Mouse (Mus musculus) WW6 (cell line): ENCODE measurements at regions not wholly inside any gene's neighbourhood (a gene's known extent, or its start where the extent isn't known, plus 50 kb on each side); places are given as distances from the start of the nearest gene placed in this dataset.

Experiments used
- DNase-seq: peaks from one replicate; pipeline ENCODE4 v3.0.0-alpha.2; 2013; ENCODE audit warnings: low read depth, low spot score

DNA sequence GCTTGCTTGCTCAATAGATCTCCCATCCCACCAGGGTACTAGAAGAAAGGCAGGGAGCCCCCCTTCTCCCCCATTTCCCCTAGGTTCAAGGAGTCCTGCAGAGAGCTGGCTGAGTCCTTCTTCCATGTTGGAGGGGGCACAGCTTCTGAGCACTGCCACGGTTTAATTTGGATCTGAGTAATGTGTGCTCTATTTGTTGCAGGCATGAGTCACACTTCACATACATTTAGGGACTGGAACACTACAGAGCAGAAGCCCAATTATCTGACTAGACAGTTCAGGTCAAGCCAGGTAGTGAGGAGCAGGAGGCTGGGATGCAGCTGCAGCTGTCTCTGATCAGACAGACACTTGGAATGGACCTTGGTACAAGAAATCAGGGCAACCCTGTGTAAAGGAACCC is 644.1 kb upstream of the Fam19a5 start:
- DNase-seq, result no peak

DNA sequence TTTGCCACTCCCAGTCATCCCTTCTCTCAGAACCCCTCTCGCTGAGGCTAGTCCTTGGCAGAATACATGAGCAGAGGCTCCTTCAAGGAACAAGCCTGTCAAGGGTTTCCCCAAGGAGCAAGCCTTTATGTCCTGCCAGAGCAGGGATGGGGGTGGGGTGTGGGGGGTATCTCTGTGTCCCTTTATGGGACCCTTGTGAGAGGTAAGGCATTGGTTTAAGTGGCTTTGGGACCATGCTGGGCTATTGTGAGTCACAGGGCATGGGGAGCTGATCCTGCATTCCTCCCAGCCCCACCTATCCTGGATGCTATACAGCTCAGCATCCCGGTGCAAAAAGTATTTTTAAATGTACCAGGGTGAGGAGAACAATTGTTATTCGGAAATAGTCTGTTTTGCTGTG is 641.1 kb upstream of the Fam19a5 start:
- DNase-seq, result no peak

DNA sequence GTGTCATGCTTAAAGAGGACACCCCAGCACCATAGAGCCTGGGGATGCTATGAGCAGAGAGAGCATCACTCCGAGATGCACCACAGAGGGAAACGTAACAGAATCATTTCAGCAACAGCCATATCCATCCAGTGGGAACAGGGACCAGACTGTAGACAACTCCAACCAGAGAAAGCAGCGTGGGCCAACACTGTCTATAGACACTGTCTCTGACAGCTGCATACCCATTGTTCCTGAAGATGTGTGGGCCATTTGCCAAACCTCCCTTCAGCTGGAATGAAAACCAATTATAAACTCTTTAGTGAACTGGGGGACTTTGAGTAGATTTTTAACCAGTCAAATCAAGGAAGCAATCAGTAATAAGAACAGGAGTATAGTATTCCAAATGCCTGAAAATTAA is 630.8 kb upstream of the Fam19a5 start:
- no peak for DNase-seq

DNA sequence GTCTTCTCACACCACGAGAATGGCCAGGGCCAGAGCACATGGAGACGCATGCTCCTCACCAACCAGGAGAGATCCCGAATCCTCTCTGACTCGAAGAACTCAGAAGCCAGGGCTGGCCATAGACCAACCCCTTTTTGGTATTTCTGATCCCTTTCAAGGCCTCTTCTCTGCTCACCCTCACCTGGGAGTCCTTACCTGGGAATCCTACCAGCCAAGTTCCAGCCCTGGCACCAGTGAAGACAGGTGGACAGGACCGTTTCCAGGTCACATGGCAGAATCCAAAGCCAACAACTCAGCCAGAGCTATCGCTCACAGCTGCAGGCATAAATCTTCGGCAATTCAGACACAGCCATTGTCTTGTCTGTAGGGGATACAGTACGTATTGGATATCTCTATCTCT is 626.2 kb upstream of the Fam19a5 start:
- DNase-seq, result no peak

DNA sequence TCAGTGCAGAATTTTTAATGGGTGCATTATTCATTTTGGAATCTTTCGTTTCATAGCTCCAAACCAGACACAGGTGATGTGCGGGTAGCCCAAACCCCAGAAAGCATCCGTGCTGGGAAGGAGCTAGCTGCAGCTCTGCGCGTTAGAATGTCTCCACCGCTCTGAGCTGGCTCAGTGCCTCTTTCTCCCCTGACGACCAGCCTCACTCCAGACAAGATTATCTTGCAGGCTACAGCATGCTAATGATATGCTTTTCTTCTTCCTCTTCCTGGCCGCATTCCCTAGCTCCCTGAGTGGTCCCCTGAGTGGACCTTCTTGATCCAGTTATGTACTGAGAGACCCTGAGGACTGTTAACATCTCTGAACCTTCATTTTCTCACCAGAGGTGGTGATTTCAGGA is 624.4 kb upstream of the Fam19a5 start:
- no peak for DNase-seq

DNA sequence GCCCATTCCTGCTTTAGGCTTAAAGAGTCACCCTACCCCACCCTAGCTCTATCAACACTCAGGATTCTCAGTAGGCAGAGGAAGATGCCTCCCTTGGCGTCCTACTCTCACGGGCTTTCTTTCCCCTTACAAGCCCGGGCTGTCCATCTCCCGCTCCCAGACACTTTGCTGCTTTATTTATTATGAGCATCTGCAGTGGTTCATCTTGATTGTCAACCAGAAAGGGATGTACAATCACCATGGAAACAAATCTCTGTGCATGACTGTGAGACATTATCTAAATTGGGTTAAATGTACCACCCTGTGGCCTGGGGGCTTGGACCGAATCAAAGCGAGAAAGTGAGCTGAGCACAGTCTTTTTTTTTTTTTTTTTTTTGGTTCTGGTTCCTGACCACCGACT is 623.9 kb upstream of the Fam19a5 start:
- no peak for DNase-seq

DNA sequence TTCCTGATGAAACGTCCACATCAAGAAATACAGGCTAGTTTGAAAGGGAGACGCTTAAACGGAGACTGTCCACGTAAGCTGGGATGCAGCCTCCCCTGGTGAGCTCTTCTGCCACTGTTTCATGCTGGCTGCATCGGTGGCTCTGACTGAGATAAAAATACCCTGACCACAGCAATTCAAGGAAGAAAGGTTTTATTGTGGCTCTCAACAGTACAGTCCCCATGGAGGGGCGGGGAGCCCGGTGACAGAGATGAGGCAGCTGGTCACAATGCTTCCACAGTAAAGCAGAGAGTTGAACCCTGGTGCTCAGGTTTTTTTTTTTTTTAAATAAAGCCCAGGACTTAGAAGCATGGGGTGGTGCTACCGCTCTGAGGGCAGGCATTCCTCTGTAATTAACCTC is 622.7 kb upstream of the Fam19a5 start:
- DNase-seq, result no peak

DNA sequence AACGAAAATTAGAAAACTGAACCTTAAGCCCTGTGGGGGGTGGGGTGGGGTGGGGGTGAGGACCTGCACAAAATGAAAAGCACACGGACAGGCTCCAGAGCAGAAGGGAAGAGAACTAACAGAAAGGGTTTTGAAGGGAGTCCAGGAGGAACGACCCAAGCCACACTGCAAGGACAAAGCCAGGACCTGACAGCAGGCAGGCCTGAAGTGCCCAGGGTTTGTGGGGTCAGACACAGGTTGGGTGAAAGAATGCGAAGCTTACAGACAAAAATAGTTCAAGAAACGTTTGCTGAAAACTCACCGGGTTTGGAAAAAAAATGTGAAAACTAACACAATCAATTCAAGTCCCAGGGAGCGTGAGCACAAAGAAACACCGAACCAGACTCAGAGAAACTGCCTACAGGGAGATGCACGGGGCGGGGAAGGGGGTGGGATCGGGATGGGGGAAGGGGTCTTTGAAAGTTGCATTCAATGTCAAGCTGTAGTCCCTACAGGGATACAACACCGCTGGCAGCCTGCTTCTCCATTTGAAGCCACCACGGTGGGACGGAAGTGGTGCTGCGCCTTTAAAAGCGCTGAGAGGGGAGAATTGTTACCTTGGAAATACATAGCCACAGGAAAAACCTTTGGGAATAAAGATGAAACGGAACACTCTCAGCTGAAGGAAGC is 618.9 kb upstream of the Fam19a5 start:
- DNase-seq, result no peak

DNA sequence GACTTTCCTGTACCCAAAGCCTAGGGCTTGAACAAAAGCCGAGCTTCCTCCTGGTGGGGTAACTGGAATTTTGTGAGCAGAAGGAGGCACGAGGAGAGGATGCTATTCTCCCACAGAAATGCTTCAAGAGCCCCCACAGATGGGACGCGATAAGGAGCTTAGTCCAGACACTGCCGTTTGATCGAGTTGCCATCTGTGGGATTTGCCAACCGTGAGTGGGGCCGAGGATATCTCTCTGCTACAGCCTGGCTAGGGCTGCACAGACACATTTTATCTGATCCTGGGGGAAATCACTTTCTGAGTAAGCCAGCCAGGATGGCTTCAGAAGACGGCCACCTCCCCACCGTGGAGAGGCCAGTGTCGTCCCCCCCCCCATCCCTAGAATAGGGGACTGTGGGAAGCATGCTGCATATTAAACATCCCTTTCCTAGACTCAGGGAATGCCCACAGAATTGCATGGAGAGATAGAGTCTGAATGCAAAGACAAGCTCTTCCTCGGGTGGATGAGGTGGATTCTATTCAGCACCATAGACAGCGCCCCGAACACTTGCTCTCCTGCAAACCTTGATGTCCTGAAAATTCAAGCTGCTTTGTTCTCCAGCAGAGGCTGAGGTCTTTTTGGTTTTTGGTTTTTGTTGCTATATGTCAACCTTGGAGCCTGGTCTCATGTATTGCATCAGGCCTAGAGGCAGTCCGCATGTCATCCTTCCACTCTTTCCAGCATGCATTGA is 611.6 kb upstream of the Fam19a5 start:
- peak; percentile 9 for DNase-seq

DNA sequence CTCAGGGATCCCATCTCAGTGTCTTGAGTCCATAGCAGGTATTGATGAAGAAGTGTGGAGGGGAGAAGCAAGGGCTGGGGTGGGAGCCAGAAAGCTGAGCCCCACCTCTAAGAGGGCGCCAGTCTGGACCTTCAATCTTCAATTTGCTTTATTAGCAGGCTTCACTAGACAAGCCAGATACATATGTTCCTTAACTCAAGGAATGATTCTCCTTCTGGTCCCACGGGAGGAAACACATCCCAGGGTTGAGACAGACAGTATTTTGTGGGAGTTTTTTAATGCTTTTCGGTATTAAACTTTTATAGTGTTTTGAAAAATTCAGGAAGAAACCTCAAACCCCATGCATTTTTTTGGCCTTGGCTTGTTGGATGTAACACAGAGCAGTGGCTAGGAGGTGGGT is 606.7 kb upstream of the Fam19a5 start:
- no peak for DNase-seq

DNA sequence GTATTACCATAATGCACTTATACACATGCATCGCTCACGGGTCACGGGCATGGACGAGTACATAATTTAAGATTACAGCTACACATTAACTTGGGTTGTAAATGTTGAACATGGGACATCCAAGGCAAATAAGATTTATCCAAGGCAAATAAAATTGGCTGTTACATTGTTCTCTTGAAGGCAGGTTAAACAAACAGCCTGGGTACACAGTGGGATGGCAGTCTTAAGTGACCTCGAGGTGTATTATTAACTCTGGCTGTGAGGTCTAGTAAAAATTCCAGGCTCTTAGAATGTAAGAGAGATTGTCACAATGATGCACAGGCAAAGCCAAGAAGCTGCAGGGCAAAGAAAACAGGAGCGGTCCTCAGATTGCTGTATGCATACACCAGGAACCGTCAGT is 599.6 kb upstream of the Fam19a5 start:
- DNase-seq, result no peak

DNA sequence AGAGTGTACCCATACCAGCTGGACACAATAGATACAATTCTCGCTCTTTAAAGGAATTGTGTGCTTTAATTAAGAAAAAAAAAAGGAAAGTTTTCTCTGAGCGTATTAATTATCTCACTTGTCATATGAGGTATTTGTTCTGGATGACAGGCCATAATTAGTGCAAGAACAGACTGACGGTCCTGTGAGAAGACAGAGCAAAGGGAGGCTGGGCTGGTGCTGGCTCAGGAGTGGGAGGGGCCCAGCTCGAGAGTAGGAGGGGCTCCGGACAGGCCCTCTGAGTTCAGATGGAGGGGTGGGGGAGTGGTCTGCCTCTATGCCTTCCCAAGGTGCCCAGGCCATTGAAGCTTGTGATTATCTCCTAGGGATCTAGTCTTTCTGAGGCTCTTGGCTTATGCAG is 591.5 kb upstream of the Fam19a5 start:
- DNase-seq, result no peak

DNA sequence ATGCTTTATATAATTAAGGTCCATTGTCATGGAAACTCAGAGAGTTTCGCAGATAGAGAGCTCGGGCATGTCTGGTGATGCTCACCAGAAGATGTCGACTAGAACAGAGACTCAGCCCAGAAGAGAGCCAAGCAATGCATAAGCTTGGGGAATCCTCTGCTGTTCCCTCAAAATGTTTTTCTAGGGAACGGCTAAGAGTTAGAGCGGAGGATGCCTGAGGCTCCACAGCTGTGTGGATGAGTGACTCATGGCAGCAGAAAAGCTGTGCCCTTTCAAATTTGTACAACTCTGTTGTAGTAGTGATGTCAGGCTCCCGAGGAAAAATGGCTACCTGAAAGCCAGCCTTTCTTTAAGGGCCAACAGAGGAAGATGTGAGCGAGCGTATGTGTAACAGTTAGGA is 586.2 kb upstream of the Fam19a5 start:
- no peak for DNase-seq

DNA sequence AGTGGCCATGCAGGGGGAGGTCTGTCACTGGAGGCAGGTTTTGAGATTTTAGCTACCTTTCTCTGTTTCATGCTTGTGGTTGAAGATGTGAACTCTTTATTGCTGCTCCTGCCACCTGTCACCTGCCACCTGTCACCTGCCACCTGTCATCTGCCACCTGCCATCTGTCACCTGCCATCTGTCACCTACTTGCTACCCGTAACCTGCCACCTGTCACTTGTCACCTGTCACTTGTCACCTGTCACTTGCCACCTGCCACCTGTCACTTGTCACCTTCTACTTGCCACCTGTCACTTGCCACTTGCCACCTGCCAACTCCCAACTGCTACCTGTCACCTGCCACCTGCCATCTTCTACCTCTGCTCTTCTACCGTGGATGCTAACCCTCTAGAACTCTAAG is 581.2 kb upstream of the Fam19a5 start:
- no peak for DNase-seq

DNA sequence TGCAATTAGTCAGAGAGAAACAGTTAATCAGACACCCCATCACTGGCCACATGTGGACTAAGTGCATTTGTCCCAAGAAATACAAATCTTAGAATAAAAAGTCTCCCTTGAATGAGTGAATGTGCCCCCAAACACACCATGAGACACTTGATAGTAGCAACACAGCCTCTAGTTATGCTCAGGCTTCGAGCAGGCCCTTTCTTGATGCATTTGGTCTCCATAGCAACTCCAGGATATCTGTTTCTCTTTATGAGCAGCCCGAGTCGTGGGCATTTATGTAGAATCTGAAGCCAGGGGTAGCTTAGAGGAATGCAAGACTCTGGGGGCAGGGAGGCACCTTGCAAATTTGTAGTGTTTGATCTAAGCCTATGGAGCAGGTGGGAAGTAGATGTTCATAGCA is 580.6 kb upstream of the Fam19a5 start:
- no peak for DNase-seq

DNA sequence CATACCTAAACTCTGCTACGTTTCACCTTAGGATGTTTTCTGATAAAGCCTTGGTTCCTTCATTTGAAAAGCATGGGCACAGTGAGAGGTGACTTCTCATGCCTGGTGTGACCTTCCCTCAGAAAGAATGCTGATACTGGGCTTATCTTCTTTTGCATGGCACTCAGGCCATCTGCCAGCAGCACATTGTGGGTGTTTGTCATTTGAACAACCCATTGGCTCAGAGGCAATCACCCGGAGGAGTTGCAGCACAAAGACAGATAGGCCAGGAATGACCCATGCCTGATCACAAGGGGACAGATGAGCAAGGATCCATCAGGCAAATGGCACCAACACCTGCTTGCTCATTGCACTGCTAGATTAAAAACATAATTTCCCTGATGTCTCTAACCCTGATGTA is 572.7 kb upstream of the Fam19a5 start:
- no peak for DNase-seq

DNA sequence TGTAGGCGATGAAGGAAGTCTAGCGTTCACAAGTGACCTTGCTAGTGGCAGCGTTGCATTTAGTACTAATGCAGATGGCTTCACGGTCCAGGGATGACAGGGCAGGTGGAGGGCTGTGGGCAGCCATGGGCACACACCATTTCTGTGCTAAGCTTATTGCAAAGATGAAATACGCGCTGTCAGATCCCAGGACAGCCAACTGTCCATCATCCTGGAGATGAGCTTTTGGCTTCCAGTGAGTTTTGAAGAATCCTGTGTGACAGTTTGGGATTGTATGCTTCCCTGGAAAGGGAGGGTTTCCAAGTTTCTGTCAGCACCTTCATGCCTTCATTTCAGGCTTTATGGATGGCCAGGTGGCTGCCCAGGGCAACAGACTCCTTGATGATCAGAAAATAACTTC is 547.9 kb upstream of the Fam19a5 start:
- no peak for DNase-seq

DNA sequence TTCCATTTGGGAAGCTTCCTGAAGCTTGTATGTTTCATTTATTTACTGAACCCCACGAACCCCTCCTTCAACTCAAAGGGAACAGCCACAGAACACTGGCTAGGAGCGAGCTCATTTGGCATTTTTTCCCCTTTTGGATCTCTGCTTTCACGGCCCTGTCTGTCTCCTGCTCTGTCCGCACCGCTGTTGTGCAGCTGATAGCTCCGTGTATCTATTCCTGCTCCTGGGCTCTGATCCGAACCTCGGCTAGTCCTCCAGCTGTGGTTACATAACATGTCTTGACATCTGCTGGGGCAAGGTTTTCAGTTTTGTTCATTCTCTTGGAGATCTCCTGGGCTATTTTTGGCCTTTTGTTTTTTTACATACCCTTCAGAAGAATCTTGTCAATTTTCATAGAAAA is 525.1 kb upstream of the Fam19a5 start:
- DNase-seq, result no peak

DNA sequence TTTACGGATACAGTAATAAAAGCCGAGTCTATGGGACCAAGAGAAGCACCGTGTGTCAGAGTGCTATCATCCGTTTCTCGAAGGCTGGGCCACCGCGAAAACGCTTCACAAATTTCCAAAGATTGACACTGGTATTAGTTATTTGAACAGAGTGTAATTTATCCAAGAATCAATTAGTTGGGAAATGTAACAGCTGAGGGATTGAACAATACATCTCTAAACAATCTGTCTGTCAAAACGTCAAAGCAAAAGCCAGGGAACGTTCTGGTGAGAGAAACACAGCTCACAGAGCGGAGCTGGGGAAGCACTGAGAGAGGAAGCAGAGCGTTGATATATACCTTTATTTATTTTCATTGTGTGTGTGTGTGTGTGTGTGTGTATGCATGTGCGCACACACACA is 498.1 kb upstream of the Fam19a5 start:
- no peak for DNase-seq

DNA sequence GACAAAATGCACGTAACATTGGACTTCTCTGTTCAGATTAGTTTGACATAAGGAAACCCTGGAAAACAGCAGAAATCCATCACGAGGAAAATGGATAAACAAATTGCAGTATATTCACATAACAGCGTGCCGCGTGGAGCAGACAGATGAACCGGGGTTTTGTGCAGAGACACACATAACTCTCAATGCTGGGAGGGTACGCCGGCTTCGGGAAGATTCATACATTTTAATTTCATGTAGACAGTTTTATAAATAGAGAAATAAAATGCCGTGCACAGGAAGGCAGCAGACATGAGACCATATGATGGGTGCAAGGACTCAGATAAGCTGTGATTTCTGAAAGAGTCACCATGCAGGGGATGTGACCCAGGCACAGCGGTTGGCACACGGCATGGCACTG is 489.9 kb upstream of the Fam19a5 start:
- no peak for DNase-seq

DNA sequence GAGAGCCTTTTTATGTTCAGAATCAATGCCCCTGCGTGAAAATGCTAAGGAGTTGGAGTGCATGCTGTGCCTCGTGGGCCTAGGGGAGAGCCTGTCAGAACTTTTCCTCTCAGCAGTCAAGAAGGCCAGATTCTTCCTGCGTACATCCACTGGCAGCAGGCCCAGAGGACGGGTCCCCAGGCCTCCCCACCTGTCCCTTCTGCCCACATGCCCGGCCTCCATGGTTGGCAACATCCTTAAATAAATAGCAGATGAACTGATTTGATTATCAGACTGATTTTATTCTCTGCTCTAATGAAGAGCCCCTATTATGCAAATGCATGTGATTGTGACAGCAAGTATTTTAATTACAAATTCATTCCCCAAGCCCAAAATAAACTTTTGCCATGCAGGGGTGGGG is 479.2 kb upstream of the Fam19a5 start:
- no peak for DNase-seq

DNA sequence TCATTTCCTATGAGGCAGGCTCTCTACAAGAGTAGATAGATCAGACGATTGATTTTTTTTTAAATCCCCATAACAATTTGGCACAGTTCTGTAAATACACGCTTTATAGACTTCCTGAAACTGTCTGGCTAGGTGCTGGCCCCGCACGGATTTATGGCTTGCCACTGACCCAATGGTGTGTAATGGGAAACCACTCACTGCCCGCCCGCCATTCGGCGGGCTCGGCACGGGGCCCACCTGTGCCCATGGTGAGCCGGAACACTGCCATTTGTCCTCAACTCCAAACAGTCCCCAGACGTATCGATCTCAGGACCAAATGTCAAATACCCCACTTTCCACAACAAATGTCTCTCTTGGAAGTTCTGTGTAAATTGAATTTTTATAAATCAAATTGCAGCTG is 475.8 kb upstream of the Fam19a5 start:
- no peak for DNase-seq

DNA sequence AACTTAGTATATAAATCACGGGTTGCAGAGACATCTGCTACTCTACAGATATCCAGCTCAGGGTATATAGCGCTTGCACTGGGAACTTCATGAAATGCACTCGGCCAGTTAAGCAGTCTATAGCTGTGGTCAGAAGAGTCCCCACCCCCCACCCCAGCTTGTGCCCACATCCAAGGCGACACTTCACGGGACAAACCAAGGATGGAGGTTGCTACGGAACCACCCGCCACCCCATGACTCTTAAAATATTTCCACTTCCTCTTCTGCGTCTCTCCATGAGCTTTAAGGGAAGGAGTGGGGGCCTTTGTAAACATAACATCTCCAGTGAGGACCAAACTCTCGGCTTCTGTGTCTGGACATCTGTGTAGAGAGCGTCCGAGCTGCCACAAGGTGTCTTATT is 469.5 kb upstream of the Fam19a5 start:
- no peak for DNase-seq

DNA sequence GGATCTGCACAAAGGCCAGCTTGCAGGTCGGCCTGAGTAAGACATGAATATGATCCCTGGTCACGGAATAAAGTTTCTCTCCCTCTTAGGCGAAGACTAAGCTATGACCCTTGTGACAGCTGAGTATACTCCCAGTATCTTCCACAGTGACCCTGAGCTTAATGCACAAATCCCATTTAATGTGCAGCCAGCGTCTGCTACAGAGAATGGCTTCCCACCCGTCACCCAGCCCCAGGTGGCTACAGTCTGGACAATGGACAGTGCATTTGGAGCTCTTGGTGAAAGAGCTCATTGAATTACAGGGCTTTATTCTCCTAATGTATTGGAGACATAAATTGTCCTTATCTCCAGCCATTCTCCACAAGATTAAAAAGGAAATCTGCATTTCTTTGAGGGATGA is 454.3 kb upstream of the Fam19a5 start:
- DNase-seq, result no peak
